Mouse (Mus musculus) megakaryocyte, embryonic 14.5 days (primary cell): ENCODE measurements at regions not wholly inside any gene's neighbourhood (a gene's known extent, or its start where the extent isn't known, plus 50 kb on each side); places are given as distances from the start of the nearest gene placed in this dataset.

Experiments used
- FLI1 ChIP-seq: IDR thresholded peaks from 2 replicates; pipeline ENCODE4 v1.6.1; 2012; ENCODE audit warnings: low read length, inconsistent platforms, mixed read lengths
- GATA1 ChIP-seq: IDR thresholded peaks from 3 replicates; pipeline ENCODE4 v1.6.1; 2012; ENCODE audit warnings: mixed read lengths, low read length, inconsistent platforms, borderline replicate concordance

DNA sequence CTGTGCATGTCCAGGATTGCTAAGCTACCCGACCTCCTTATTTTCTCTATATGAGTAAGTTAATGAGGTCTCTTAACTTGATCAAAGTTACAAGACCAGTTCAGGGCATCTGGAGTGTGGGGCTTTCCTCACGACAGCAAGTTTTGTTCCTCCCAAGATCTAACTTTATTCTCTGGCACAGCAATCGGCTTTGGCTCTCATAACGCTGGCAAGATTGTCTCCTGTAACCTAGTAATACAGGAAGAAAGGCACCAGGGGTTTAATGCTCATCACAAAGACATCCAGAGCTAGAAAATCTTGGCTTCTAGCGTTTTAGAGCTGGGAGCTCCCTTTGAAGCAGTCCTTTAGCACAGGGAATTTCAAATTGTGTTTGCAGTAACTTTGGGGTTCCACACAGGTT is 77.5 kb downstream of the Cd83 start:
- no peak for TF ChIP-seq GATA1
- no peak for TF ChIP-seq FLI1
